Comparison of ENCODE assay signal across 18 mouse cellular contexts in the genomic region with DNA sequence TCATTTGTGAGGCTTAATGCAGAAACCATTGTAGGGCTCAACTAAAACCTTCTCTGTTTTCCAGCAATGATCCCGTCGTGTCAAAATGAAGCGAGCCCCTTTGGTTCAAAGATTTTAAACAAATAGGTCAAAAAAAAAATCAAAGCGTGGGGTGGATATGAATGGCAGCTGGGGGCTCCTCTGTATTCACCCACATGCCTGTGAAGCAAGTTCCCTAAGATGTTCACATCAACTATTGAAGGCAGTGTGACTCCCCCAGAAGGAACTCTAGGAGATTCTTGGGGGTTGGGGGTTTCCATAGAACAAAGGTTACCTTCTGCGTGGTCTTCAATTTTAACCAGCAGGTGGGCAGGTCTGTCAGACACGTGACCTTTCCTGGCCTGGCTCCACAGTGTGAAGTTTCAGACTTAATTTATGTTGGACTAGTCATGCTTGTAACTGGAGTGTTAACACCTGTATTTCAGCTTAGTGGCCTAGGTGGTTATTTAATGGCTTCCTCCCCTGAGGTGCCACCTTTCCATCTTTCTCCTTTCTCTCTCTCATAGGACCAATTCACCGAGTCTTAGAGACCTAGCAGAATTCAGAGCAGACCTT. TPM values are rescaled to one million over a fixed set of nuclear protein-coding genes. Genes with fewer than 3 reads are reported as not detected.
A peak's percentile ranks its signal among the peaks of the same experiment; 100 is the strongest.
DNase-seq lines count a peak whose midpoint lies in the region; ATAC-seq and TF ChIP-seq lines count a peak whose summit lies in the region.
"Had no signal": no experiment of that assay in that cellular context is flagged by ENCODE, and none has a peak within 500 bp of the region (broad histone marks: within the 10 kb centered on the region; RNA-seq: fewer than 3 reads in every experiment).

No protein-coding gene starts in this region.

- H3K36me3 ChIP-seq in forebrain, embryonic 10.5 days (replicated peaks), result no peaks in the 10 kb centered on the region
- no peaks in the 10 kb centered on the region for H3K36me3 ChIP-seq in forebrain, embryonic 12.5 days (replicated peaks)
- H3K36me3 ChIP-seq in midbrain, embryonic 10.5 days, result no peaks in the 10 kb centered on the region
- no peaks in the 10 kb centered on the region for H3K36me3 ChIP-seq in midbrain, postnatal 0 days (ENCODE audit: insufficient read depth, low read length)
- no peaks in the 10 kb centered on the region for H3K36me3 ChIP-seq in midbrain, embryonic 11.5 days (ENCODE audit: control insufficient read depth, insufficient read depth, low read length)
- H3K36me3 ChIP-seq: embryonic facial prominence, embryonic 13.5 days had no signal

- no peak for ATAC-seq in forebrain, embryonic 12.5 days (ENCODE audit: low FRiP score)
- no peak for ATAC-seq in midbrain, postnatal 0 days (ENCODE audit: low FRiP score)
- 0 out of 2 replicates have a peak, but pooled peaks have one; percentile 27 for ATAC-seq in midbrain, embryonic 11.5 days (ENCODE audit: low FRiP score)

- H3K27ac ChIP-seq in forebrain, embryonic 10.5 days, result peak overlapping the region; percentile 75
- no peak overlapping the region for H3K27ac ChIP-seq in forebrain, embryonic 12.5 days
- peak overlapping the region; percentile 63 for H3K27ac ChIP-seq in midbrain, embryonic 10.5 days (replicated peaks)
- no peak overlapping the region for H3K27ac ChIP-seq in midbrain, postnatal 0 days (ENCODE audit: low read depth, low read length)
- H3K27ac ChIP-seq in midbrain, embryonic 11.5 days (ENCODE audit: low read depth, low read length), result no peak overlapping the region
- H3K27ac ChIP-seq: embryonic facial prominence, embryonic 13.5 days had no signal

- H3K9me3 ChIP-seq in forebrain, embryonic 10.5 days, result no peaks in the 10 kb centered on the region
- H3K9me3 ChIP-seq in forebrain, embryonic 12.5 days, result no peaks in the 10 kb centered on the region
- no peaks in the 10 kb centered on the region for H3K9me3 ChIP-seq in midbrain, embryonic 10.5 days (replicated peaks)
- no peaks in the 10 kb centered on the region for H3K9me3 ChIP-seq in midbrain, postnatal 0 days (ENCODE audit: low read length)
- no peaks in the 10 kb centered on the region for H3K9me3 ChIP-seq in midbrain, embryonic 11.5 days (ENCODE audit: control insufficient read depth, low read length)
- H3K9me3 ChIP-seq: embryonic facial prominence, embryonic 13.5 days had no signal

- TF ChIP-seq CTCF in midbrain, postnatal 0 days (IDR thresholded peaks at IDR 0.05), result no peak

- no peak overlapping the region for H3K4me2 ChIP-seq in forebrain, embryonic 12.5 days
- no peak overlapping the region for H3K4me2 ChIP-seq in midbrain, postnatal 0 days (ENCODE audit: low read depth, low read length, poor library complexity, severe bottlenecking)
- H3K4me2 ChIP-seq in midbrain, embryonic 11.5 days, result no peak overlapping the region
- H3K4me2 ChIP-seq: embryonic facial prominence, embryonic 13.5 days; liver, embryonic 11.5 days had no signal

- peaks cover 44% of the 10 kb centered on the region for H3K4me1 ChIP-seq in forebrain, embryonic 10.5 days
- peaks cover 15% of the 10 kb centered on the region for H3K4me1 ChIP-seq in forebrain, embryonic 12.5 days
- peaks cover 28% of the 10 kb centered on the region for H3K4me1 ChIP-seq in midbrain, embryonic 10.5 days
- peaks cover 3% of the 10 kb centered on the region; the same call in 1 of the 2 replicates for H3K4me1 ChIP-seq in midbrain, postnatal 0 days (ENCODE audit: insufficient read depth, low read length)
- H3K4me1 ChIP-seq in midbrain, embryonic 11.5 days (ENCODE audit: control insufficient read depth, insufficient read depth, low read length), result peaks cover 13% of the 10 kb centered on the region

- H3K27me3 ChIP-seq in forebrain, embryonic 10.5 days (ENCODE audit: poor library complexity, severe bottlenecking), result no peaks in the 10 kb centered on the region
- H3K27me3 ChIP-seq in forebrain, embryonic 12.5 days, result no peaks in the 10 kb centered on the region
- H3K27me3 ChIP-seq in midbrain, embryonic 10.5 days (ENCODE audit: low read depth, poor library complexity, severe bottlenecking), result 0 out of 2 replicates have a peak, but pooled peaks cover 3% of the 10 kb centered on the region
- no peaks in the 10 kb centered on the region for H3K27me3 ChIP-seq in midbrain, postnatal 0 days (ENCODE audit: insufficient read depth, low read length)
- H3K27me3 ChIP-seq in midbrain, embryonic 11.5 days (ENCODE audit: control insufficient read depth, insufficient read depth, low read length), result no peaks in the 10 kb centered on the region

- DNase-seq in forebrain, embryonic 10.5 days (ENCODE audit: extremely low spot score, low spot score), result no peak
- peak; percentile 21 for DNase-seq in midbrain, embryonic 10.5 days (ENCODE audit: low spot score)
- DNase-seq in midbrain, postnatal 0 days (ENCODE audit: low spot score), result no peak
- DNase-seq in midbrain, embryonic 11.5 days (ENCODE audit: low spot score, missing footprints), result peak; percentile 89
- DNase-seq in right cerebral cortex, postnatal 25 days, result no peak
- DNase-seq in spleen, postnatal 36 days (ENCODE audit: low spot score in 2 of 2), result no peak
- DNase-seq in cerebellum, adult 9-11 months, result no peak
- DNase-seq: adrenal gland, adult 8-10 months; cerebellum, adult 11 months; cerebellum, postnatal 25 days; kidney, adult 11 months; kidney, postnatal 36 days; lung, adult 2 months; thymus, postnatal 4 days had no signal

- no peak overlapping the region for H3K9ac ChIP-seq in forebrain, embryonic 12.5 days
- no peak overlapping the region for H3K9ac ChIP-seq in midbrain, postnatal 0 days (replicated peaks; ENCODE audit: low read length, poor library complexity, severe bottlenecking)
- no peak overlapping the region for H3K9ac ChIP-seq in midbrain, embryonic 11.5 days (ENCODE audit: low read length)
- H3K9ac ChIP-seq: embryonic facial prominence, embryonic 13.5 days had no signal

- WGBS in forebrain, embryonic 10.5 days, result 17% methylated on average over 7 of the region's 7 CpGs
- 9% methylated on average over 7 of the region's 7 CpGs for WGBS in forebrain, embryonic 12.5 days
- WGBS in midbrain, embryonic 10.5 days, result 18% methylated on average over 7 of the region's 7 CpGs
- WGBS in midbrain, postnatal 0 days, result 12% methylated on average over 7 of the region's 7 CpGs
- WGBS in midbrain, embryonic 11.5 days, result 7% methylated on average over 7 of the region's 7 CpGs

- H3K4me3 ChIP-seq in forebrain, embryonic 10.5 days, result no peak overlapping the region
- no peak overlapping the region for H3K4me3 ChIP-seq in forebrain, embryonic 12.5 days (replicated peaks)
- H3K4me3 ChIP-seq in midbrain, embryonic 10.5 days, result no peak overlapping the region
- no peak overlapping the region for H3K4me3 ChIP-seq in midbrain, postnatal 0 days (ENCODE audit: low read depth, low read length)
- H3K4me3 ChIP-seq in midbrain, embryonic 11.5 days (ENCODE audit: low read depth, low read length), result no peak overlapping the region
- H3K4me3 ChIP-seq: embryonic facial prominence, embryonic 13.5 days had no signal

RNA-seq across cellular contexts. Expression of a gene that starts 43.7 kb away (rescaled TPM):
- 3.2 and 3.7 TPM in 2 replicates for polyA plus RNA-seq in forebrain, embryonic 10.5 days (2016; fragmentation: Nextera tagmentation; extraction: Ambion mirVana)
- 13.8 and 15.4 TPM in 2 replicates for polyA plus RNA-seq in forebrain, embryonic 12.5 days (2016; fragmentation: Nextera tagmentation; extraction: Ambion mirVana)
- 11.1 and 15.0 TPM in 2 replicates for polyA plus RNA-seq in midbrain, embryonic 10.5 days (2016; fragmentation: Nextera tagmentation; extraction: Ambion mirVana)
- 188 and 190 TPM in 2 replicates for total RNA-seq in midbrain, postnatal 0 days (2014; rRNA removed)
- 106 and 107 TPM in 2 replicates for polyA plus RNA-seq in midbrain, postnatal 0 days (2015; fragmentation: Nextera tagmentation; extraction: Ambion mirVana)
- 14.7 TPM in 2 replicates for polyA plus RNA-seq in midbrain, embryonic 11.5 days (2014; fragmentation: Nextera tagmentation; extraction: Ambion mirVana)
- total RNA-seq: hematopoietic stem cell, adult 5-6 weeks had no signal

Comparison
In these comparisons a context has a peak if more than half of its experiments do, and no peak if none do; other contexts are left out.
1. DNase-seq: peak in midbrain, embryonic 10.5 days (single experiment) and midbrain, embryonic 11.5 days (single experiment); none in forebrain, embryonic 10.5 days (single experiment), midbrain, postnatal 0 days (single experiment), right cerebral cortex, postnatal 25 days (single experiment), spleen, postnatal 36 days (0 of 2) and cerebellum, adult 9-11 months (single experiment).
2. H3K27ac ChIP-seq: peak in forebrain, embryonic 10.5 days (single experiment) and midbrain, embryonic 10.5 days (single experiment); none in forebrain, embryonic 12.5 days (single experiment), midbrain, postnatal 0 days (single experiment) and midbrain, embryonic 11.5 days (single experiment).